Mouse (Mus musculus): ENCODE measurements around the gene Rnf157.
A peak's percentile ranks its signal among the peaks of the same experiment; 100 is the strongest.

Rnf157 gene

GRCm38 (mm10) chr11:116337531-116337930, 75.3 kb downstream of the Rnf157 start:
- no peak for DNase-seq (ENCODE audit: low read depth, low spot score)

DNA sequence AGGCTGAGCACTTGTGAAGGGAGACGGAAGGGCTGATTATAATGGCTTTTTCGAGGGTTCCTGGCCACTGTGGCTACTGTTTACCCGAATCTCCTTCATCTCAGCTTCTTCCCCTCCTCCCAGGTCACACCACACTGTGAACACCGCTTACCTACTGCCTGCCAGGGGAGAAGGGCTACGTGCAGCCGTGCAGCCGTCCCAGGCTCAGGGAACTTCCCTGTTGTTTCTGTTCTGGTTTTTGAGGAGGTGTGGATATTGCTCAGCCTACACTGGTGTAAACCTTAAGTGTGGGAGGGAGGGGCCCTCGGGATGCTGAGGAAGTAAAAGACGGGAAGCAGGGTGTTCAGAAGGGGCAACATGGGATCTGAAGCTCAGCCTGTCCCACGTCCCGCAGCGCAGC, 75.8 kb downstream of the Rnf157 start:
- no peak for DNase-seq (ENCODE audit: low read depth, low spot score)

DNA sequence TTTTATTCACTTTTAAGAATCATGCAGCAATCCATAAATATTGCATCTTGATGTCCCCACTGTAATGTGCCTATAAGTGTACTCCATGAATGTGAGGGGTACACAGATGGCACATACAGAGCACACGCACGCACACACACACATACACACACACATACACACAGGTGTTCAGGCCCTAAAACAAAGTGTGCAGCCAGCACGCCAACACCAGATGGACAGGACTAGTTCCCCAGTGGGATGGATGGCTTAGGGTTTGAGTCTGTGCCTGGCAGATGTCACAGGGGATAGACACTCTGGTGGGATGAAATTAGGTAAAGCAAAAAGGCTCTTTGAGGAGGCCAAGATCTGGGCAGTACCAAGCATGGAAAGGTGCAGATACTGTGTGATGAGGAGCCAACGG, 76.4 kb downstream of the Rnf157 start:
- no peak for DNase-seq (ENCODE audit: low read depth, low spot score)

DNA sequence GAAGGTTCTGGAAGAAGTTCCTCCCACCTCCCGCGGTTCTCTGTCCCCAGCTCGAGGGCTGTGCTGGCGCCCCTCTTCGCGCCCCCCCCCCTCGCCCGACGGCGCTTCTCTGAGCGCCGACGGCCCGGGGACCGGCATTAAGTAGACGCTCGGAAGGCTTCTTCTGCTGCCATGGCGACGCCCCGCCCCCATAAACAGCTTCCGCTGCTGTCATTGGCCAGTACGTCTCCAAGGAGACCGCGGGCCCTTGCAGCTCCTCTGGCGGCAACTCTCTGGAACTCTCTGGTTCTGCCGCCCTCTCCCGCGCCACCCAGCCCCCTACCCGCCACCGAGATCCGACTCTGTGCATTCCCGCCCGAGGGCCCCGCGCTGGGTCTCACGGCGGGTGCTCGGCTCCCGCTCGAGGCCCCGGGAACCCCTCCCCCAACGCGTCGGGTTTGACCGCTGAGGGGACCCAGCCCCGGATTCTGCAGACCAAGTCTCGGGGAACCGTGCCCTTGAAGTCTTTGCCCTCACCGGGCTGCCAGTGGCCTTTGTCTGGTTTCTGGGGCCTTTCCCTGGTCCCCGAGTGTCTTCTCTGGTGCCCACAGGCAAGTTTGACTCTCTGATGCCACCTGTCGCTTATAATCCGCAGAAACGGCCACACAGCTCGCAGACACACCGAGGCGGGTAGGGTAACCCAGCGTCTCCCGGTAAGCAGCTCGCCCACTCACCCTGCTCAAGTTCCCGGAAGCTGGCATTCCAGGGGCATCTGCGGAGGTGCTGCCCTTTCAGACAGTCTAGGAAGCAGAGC, 77.4 kb downstream of the Rnf157 start, which contains the start of gene Foxj1:
Foxj1 (minus strand) TSS at position 156 of the 793 bp plus-strand sequence.
- peak; percentile 91 for DNase-seq (ENCODE audit: low read depth, low spot score)

GRCm38 (mm10) chr11:116334417-116334782, 78.4 kb downstream of the Rnf157 start:
- DNase-seq (ENCODE audit: low read depth, low spot score): no peak

GRCm38 (mm10) chr11:116333526-116334416, 79.1 kb downstream of the Rnf157 start:
- DNase-seq (ENCODE audit: low read depth, low spot score): no peak

GRCm38 (mm10) chr11:116332983-116333270, 79.9 kb downstream of the Rnf157 start:
- no peak for DNase-seq (ENCODE audit: low read depth, low spot score)

GRCm38 (mm10) chr11:116332232-116332982, 80.4 kb downstream of the Rnf157 start:
- DNase-seq (ENCODE audit: low read depth, low spot score): no peak

DNA sequence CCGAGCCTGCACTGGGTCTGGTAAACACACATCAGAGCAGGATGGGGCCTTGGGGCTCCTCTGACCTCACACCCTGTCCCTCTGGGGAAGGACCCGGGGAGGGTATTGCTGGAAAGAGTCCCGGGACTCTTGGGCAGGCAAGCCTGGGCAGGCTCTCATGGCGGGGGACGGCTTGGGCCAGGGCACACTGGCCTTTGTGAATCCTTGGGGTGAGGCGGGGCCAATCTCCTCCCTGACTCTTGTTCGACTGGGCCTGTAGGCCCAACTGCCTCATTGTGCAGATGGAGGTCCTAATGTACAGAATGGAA, 82.7 kb downstream of the Rnf157 start:
- no peak for DNase-seq (ENCODE audit: low read depth, low spot score)

DNA sequence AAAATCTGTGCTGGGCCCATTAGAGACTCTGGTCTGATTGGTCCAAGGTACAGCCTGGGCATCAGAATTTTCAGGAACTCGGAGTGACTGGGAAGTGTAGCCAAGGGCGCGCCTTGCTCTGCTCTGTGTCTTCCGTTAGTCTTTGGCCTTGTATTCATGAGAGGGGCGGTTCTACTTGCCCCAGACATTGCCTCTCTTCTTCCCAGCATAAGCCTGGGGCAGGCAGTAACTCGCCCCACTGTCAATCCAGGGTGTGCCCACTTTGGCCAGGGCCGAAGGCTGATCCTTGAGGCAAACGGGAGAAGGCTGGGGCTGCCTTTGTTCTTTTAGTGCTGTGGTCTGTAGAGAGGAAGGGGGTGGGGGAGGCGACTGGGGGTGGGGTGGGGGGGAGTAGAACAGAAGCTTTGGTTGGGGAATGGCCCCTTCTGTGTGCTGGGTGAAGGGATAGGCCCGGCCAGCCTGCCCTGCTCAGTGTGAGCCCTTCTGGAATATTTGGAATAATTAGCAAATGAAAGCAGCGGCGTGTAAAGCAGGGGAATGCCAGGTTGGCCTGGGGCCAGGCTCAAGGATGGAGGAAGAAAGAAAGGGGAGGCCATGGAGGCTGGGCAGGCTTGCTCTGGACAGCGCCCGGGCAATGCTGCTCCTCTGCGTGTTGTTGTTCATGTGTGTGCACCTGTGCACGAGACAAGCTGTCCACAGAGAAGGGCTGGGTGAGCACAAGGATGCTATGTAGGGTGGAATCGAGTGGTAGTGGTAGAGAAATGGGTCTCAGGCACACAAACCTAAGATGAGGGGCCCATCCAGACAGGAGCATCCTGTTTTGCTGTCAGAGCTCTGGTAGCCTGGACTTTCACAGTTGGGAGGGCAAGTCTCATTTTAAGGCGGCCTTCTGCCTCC, 83.3 kb downstream of the Rnf157 start:
- no peak for DNase-seq (ENCODE audit: low read depth, low spot score)

DNA sequence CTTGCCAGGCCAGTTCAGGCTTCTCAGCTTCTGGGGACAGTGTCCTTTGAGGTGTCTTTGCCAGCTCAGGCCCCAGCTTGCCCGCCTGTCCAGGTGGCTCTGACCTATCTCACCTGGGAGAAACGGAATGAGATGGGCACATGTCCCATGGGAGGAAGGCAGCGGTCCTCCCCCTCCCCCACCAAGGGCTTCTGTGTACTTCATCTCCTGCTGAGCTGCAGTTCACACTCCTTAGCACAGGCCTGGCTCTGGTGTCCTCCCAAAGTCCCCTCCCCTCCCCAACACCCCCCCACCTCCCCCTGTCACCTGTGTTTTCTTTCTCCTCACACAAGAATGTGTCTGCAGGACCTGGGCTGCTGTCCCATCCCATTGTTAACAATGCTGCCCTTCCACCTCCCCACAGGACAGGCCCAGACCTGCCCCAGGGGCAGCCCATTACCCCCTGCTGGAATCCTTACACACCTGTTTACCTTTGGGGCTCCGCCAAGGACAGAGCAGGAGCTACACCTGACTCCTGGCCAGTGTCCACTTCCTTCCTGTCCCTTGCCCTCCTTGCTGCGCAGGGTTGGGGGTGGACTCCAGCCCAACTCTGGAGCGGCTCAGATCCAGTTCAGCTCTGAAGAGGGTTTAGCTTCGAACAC, 85.7 kb downstream of the Rnf157 start:
- DNase-seq (ENCODE audit: low read depth, low spot score): no peak

GRCm38 (mm10) chr11:116318719-116319659, 93.8 kb downstream of the Rnf157 start:
- peak; percentile 72 for DNase-seq (ENCODE audit: low read depth, low spot score)

DNA sequence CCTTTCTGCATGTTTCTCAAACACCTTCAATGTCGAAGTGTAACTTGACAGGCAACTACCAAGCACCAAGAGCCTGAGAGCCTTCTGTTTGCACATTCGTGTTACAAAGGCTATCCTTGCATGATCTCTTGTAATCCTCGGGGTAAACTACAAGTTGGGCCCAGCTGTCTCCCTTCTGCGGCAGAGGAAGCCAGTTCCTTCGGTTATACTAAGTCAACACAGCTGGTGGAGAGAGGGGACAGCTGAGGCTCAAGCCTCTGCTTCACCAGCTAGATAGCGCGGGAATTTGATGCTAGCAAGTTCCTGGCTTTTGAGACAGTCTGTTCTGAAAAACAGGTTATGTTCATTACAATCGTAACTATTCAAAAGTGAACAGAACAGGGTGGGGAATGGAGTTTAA, 100.5 kb downstream of the Rnf157 start:
- DNase-seq (ENCODE audit: low read depth, low spot score): no peak

DNA sequence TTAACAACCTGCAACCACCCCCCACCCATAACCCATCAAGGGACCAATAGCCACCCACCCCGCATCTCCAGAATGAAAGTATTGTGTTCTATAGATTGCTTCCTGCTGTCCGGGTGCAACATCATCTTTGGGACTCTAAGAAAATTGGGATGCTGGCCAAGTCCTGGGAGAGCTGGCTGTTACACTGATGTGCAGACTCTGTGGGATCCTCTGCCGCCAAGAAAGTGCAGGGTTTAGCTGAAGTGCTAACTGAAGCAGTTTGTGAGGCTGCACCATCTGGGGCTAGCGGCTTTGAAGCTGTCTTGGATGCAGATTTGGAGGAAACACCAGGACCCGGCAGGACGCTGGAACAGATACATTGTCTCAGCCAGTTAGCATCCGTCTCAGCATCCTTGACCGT, 101.7 kb downstream of the Rnf157 start:
- DNase-seq (ENCODE audit: low read depth, low spot score): no peak

DNA sequence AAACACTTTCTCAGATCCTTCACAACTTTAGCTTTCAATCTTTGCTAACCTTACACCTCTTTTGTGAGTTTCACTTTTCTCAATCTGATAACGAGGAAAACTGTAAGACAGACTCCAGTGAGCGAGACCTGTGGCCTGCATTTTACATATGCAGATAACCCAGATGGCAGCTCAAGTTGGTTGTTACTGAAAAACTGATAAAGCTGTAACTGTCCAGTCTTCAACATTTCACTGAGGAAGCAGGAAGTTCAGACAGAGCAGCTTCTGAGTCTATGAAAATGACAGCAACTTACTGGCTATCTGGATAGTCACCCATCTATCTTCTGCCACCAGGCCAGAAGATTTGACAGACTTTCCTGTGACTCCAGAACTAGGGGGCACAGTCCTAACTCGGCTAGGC, 103.2 kb downstream of the Rnf157 start:
- DNase-seq (ENCODE audit: low read depth, low spot score): no peak

- no peak for DNase-seq (ENCODE audit: low read depth, low spot score)
Measured at GRCm38 (mm10) chr11:116307762-116308531, 104.9 kb downstream of the Rnf157 start.

DNA sequence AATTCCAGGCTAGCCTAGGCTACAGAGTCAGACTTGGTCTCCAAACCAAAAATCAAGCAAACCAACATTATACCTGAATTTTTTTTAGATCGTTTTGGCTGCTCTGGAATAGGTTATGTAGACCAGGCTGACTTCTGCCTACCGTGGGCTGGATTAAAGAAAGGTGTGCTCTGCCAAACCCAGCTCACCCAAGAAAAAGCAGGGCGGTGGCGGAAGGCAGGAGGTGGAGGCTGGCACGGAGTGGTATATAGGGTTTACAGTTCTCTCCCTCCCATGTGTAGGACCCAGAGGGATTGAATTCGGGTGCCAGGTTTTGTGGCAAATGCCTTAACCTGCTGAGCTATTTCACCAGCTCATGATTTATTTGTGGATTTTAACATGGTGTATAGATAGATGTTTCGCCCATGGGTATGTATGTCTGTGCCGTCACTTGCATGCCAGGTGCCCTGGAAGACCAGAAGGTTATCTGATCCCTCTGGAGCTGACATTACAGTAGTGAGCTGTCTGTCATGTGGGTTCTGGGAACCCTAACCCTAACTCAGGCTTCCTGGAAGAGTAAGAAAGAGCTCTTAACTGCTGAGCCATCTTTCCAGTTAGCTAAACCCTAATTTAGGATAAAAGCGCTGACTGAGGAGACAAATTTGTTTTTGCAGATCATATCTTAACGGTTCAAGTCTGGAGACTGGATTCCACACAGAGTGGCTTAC, 105.7 kb downstream of the Rnf157 start, which contains the start of gene Exoc7:
Exoc7 (minus strand) TSS at position 215 of the 707 bp plus-strand sequence.
- no peak for DNase-seq (ENCODE audit: low read depth, low spot score)

All from retina, postnatal 7 days (tissue).